Mouse (Mus musculus): Measurements from ENCODE around the gene Nlrp2. TPM values are rescaled to one million over a fixed set of nuclear protein-coding genes. Genes with fewer than 3 reads are reported as not detected.

Gene Nlrp2
- total RNA-seq (2014; fragmentation: Nextera tagmentation): not detected in 2 replicates
- not detected in 2 replicates for total RNA-seq (2017)

DNA sequence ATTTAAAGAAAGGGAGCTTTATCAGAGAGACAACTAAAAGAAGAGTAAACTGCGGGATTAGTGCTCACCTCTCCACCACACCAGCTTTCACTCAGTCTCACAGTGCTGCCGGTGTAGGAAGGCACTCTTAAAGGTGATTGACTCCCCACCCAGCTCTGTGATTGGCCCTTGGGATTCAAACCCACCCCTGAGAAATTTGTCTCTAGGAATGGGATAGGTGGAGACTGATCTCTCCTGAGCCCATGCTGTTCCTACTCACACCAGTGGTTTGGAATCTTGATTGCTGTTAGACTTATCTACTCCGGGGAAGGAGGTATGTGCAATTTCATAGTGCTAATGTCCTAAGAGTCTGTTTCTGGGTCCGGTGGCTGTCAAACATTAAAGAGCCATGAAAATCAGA is at the start of gene Nlrp2:
Gene Nlrp2 (minus strand): TSS at position 101 of the 400 bp plus-strand sequence.
- ATAC-seq (replicated peaks; ENCODE audit: low FRiP score, low TSS enrichment, poor library complexity, severe bottlenecking): no peak

DNA sequence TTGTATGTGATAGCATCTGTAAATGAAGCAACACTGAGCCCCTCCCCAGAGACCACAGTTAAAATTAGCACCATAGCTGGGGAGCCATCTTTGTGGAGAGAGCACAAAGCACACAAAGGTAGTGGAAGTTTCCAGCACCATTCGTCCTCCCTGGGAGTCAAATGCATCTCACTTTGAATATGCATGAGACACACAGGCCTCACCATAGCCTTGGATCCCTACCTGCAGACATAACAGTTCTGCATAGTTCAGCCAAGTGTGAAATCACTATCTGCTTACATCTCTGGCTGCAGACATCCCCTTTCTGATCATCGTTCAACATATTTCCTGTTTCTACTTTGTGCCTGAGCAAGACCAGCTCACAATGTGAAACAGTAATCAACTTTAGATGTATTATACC is 15.9 kb upstream of the Nlrp2 start:
- ATAC-seq (replicated peaks; ENCODE audit: low FRiP score, low TSS enrichment, poor library complexity, severe bottlenecking): no peak

DNA sequence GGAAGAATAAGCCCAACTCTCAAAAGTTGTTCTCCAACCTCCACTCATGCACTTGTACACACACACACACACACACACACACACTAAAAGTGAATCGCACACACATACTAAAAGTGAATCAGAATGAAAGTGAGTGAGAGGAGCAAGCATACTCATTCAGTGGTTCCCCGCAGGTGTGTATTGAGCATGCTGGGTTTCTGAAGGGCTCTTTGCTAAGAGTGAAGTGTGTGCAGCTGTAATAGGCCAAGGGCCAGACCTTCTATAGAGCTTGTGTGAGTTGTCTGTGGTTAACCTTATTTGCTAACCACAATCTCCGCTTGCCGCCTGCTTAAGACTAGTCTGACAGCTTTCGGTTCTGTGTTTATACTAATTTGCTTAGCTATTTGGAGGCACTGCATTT is 12.8 kb upstream of the Nlrp2 start:
- ATAC-seq (replicated peaks; ENCODE audit: low FRiP score, low TSS enrichment, poor library complexity, severe bottlenecking): no peak

DNA sequence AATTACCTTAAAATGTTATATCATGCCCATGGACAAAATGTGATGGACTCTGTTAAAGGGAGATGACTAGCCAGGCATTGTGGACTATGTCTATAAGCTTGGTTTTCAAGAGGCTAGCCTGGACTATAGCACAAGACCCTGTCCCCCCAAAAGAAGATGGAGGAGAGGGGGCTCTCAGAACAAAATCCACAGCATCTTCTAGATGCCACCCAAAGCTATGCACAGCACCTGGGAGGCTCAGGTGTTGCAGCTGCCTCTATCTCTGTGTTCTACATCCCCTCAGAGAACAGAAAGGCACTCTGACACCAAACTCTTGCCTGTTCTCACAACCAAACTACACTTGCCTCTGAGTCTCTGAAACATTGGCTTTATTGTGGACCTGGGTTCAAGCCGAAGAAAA is 598 bp downstream of the Nlrp2 start, which contains the start of gene Gm5065:
Gene Gm5065 (plus strand): TSS at position 301 of the 400 bp plus-strand sequence.
- ATAC-seq (replicated peaks; ENCODE audit: low FRiP score, low TSS enrichment, poor library complexity, severe bottlenecking): no peak

DNA sequence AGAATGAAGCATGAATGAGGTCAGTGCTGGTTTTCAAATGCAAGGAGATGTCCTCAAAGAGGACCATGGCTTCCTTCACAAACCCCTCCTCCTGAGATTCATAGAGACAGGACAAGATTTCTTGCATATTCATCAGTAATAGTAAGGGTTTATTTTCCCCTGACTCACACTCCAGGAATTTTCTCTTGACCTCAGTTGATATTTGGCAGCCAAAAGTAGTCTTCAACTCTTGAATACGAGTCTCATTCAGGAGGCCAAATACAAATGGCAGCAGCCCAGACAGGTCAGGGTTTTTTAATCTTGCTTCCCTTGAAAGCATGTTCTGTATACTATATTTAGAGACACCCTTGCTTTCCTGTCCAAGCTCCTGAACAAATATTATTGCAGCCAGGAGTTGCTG is 23.3 kb downstream of the Nlrp2 start:
- ATAC-seq (replicated peaks; ENCODE audit: low FRiP score, low TSS enrichment, poor library complexity, severe bottlenecking): no peak

DNA sequence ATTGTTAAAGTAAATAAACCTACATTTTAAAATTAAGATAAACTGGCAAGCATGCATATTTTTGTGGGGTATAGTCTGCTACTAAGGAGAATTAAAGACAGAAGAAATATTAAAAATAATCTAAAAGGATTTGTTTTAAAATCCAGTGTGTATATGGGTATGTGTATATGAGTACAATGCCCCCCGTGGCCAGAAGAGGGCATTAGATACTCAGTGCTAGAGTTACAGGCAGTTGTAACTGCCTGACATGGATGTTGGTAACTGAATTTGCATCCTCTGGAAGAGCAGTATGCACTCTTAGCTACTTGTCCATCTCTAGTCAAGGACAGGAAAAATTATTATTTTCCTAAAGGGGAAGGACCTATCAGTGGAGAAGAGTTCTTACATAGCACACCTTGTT is 62.6 kb downstream of the Nlrp2 start:
- no peak for ATAC-seq (replicated peaks; ENCODE audit: low FRiP score, low TSS enrichment, poor library complexity, severe bottlenecking)

DNA sequence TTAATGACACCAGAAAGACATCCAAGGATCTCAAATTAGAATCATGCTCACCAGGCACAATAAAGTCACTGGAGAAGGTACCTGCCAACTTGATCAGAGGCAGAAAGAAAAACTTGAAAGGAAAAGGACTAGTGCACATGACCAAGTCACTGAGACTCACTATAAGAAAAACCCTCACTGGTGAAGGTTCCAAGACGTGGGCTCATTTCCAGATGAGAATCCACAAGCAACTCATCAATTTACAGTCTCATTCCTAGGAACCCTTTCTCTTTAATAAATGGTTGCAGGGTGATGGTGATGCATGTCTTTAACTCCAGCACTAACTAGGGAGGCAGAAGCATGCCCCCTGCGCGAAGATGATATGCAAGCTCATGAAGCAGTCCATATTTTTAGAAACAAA is 87.8 kb downstream of the Nlrp2 start:
- no peak for ATAC-seq (replicated peaks; ENCODE audit: low FRiP score, low TSS enrichment, poor library complexity, severe bottlenecking)

Other genes starting within 250 kb of the Nlrp2 start
- not detected in 2 replicates for gene Rfpl4, start 234.1 kb downstream of the Nlrp2 start, total RNA-seq (2014; fragmentation: Nextera tagmentation)
- not detected in 2 replicates for gene Rfpl4, start 234.1 kb downstream of the Nlrp2 start, total RNA-seq (2017)
- gene Rasl2-9, start 225.1 kb downstream of the Nlrp2 start, total RNA-seq (2014; fragmentation: Nextera tagmentation): not detected in 2 replicates
- gene Rasl2-9, start 225.1 kb downstream of the Nlrp2 start, total RNA-seq (2017): not detected in 2 replicates
- not detected in 2 replicates for gene Vmn1r55, start 201.4 kb downstream of the Nlrp2 start, total RNA-seq (2014; fragmentation: Nextera tagmentation)
- not detected in 2 replicates for gene Vmn1r55, start 201.4 kb downstream of the Nlrp2 start, total RNA-seq (2017)
- gene Vmn1r56, start 154.3 kb downstream of the Nlrp2 start, total RNA-seq (2014; fragmentation: Nextera tagmentation): not detected in 2 replicates
- not detected in 2 replicates for gene Vmn1r56, start 154.3 kb downstream of the Nlrp2 start, total RNA-seq (2017)
- not detected in 2 replicates for gene Vmn1r57, start 132.5 kb downstream of the Nlrp2 start, total RNA-seq (2014; fragmentation: Nextera tagmentation)
- gene Vmn1r57, start 132.5 kb downstream of the Nlrp2 start, total RNA-seq (2017): not detected in 2 replicates
- not detected in 2 replicates for gene Gm5065, start 498 bp downstream of the Nlrp2 start, total RNA-seq (2014; fragmentation: Nextera tagmentation)
- gene Gm5065, start 498 bp downstream of the Nlrp2 start, total RNA-seq (2017): not detected in 2 replicates
- gene Vmn1r58, start 62.4 kb upstream of the Nlrp2 start, total RNA-seq (2014; fragmentation: Nextera tagmentation): not detected in 2 replicates
- not detected in 2 replicates for gene Vmn1r58, start 62.4 kb upstream of the Nlrp2 start, total RNA-seq (2017)
- not detected in 2 replicates for gene Vmn1r59, start 105.7 kb upstream of the Nlrp2 start, total RNA-seq (2014; fragmentation: Nextera tagmentation)
- gene Vmn1r59, start 105.7 kb upstream of the Nlrp2 start, total RNA-seq (2017): not detected in 2 replicates
- gene Vmn2r28, start 142.9 kb upstream of the Nlrp2 start, total RNA-seq (2014; fragmentation: Nextera tagmentation): not detected in 2 replicates
- gene Vmn2r28, start 142.9 kb upstream of the Nlrp2 start, total RNA-seq (2017): not detected in 2 replicates
- gene Vmn1r60, start 196.3 kb upstream of the Nlrp2 start, total RNA-seq (2014; fragmentation: Nextera tagmentation): not detected in 2 replicates
- not detected in 2 replicates for gene Vmn1r60, start 196.3 kb upstream of the Nlrp2 start, total RNA-seq (2017)